Mouse (Mus musculus) CH12.LX (cell line): Measurements from ENCODE around the gene Mospd3. TPM values are rescaled to one million over a fixed set of nuclear protein-coding genes. Genes with fewer than 3 reads are reported as not detected.

ENCODE experiments used
- DNase-seq: peaks from one replicate; pipeline ENCODE4 v3.0.0-alpha.2; 2013; ENCODE audit errors: extremely low read depth
- H3K27ac ChIP-seq: 2 replicates; pipeline ENCODE4 v1.5.1; 2012; ENCODE audit warnings: low read depth, mild to moderate bottlenecking, control low read depth, moderate library complexity; ENCODE audit not compliant: insufficient read depth
- H3K27me3 ChIP-seq: replicated peaks from 2 replicates; pipeline ENCODE3; 2012; ENCODE audit warnings: inconsistent platforms
- H3K36me3 ChIP-seq, 2 experiments: replicated peaks in 1 of 2; 2 replicates each; pipeline versions ENCODE3 to v1.6.1; 2012; ENCODE audit warnings: inconsistent platforms in 1 of 2, low read length in 1 of 2, mild to moderate bottlenecking in 1 of 2, mixed read lengths in 1 of 2, moderate library complexity in 1 of 2; ENCODE audit not compliant: control insufficient read depth in 1 of 2, insufficient read depth in 1 of 2
- H3K4me1 ChIP-seq, 2 experiments: 2 replicates each; pipeline ENCODE4 v1.6.1; 2012; ENCODE audit warnings: inconsistent platforms in 1 of 2, moderate library complexity in 1 of 2; ENCODE audit not compliant: insufficient read depth in 2 of 2, control insufficient read depth in 1 of 2
- H3K4me2 ChIP-seq: 2 replicates; pipeline ENCODE4 v1.6.1; 2012; ENCODE audit warnings: low read depth, mild to moderate bottlenecking, control low read depth; ENCODE audit not compliant: poor library complexity, insufficient read depth, severe bottlenecking
- H3K4me3 ChIP-seq, 3 experiments: fragments of 150-350 bp in 1 of 3; sonication (generic) in 1 of 3; replicated peaks in 1 of 3; 2 replicates each; pipeline versions ENCODE3 to v1.5.1; 2011 to 2012; ENCODE audit warnings: low read depth in 2 of 3, low read length in 2 of 3, mild to moderate bottlenecking in 2 of 3, moderate library complexity in 2 of 3, control low read depth in 1 of 3, improper control_type of control experiment in 1 of 3, inconsistent platforms in 1 of 3, mixed read lengths in 1 of 3; ENCODE audit not compliant: poor library complexity in 1 of 3
- H3K79me2 ChIP-seq: replicated peaks from 2 replicates; pipeline ENCODE4 v1.6.1; 2012; ENCODE audit warnings: mild to moderate bottlenecking, moderate library complexity; ENCODE audit not compliant: control insufficient read depth, poor library complexity, insufficient read depth, severe bottlenecking; ENCODE audit errors: extremely low read depth
- H3K9ac ChIP-seq: 2 replicates; pipeline ENCODE4 v1.6.1; 2012; ENCODE audit warnings: low read depth, mild to moderate bottlenecking, control low read depth, moderate library complexity; ENCODE audit not compliant: insufficient read depth
- H3K9me3 ChIP-seq: replicated peaks from 2 replicates; pipeline ENCODE3; 2012; ENCODE audit warnings: low read length, inconsistent platforms, mixed read lengths
- BHLHE40 ChIP-seq: IDR thresholded peaks from 2 replicates; pipeline ENCODE4 v1.6.1; 2011; ENCODE audit warnings: mild to moderate bottlenecking, low read depth, low read length, improper control_type of control experiment
- CHD2 ChIP-seq: IDR thresholded peaks from 2 replicates; pipeline ENCODE4 v1.6.1; 2011; ENCODE audit warnings: low read length, improper control_type of control experiment
- EP300 ChIP-seq: IDR thresholded peaks from 2 replicates; pipeline ENCODE4 v1.6.1; 2011; ENCODE audit warnings: low read length, improper control_type of control experiment
- GABPA ChIP-seq: IDR thresholded peaks from 2 replicates; pipeline ENCODE4 v1.6.1; 2012; ENCODE audit warnings: low read depth, low read length, improper control_type of control experiment, inconsistent platforms; ENCODE audit not compliant: insufficient replicate concordance
- IRF4 ChIP-seq: IDR thresholded peaks from 2 replicates; pipeline ENCODE4 v1.6.1; 2014; ENCODE audit warnings: low read depth, mild to moderate bottlenecking, inconsistent platforms, low read length, improper control_type of control experiment
- JUN ChIP-seq: IDR thresholded peaks from 2 replicates; pipeline ENCODE4 v1.6.1; 2011; ENCODE audit warnings: low read depth, mild to moderate bottlenecking, low read length, improper control_type of control experiment, moderate library complexity; ENCODE audit not compliant: insufficient read depth
- KAT2A ChIP-seq: IDR thresholded peaks from 2 replicates; pipeline ENCODE4 v1.6.1; 2012; ENCODE audit warnings: low read length, improper control_type of control experiment, inconsistent platforms; ENCODE audit not compliant: insufficient replicate concordance
- MAX ChIP-seq: IDR thresholded peaks from 2 replicates; pipeline ENCODE4 v1.6.1; 2011; ENCODE audit warnings: low read length, improper control_type of control experiment
- MAZ ChIP-seq: IDR thresholded peaks from 2 replicates; pipeline ENCODE4 v1.6.1; 2012; ENCODE audit warnings: low read depth, mild to moderate bottlenecking, inconsistent platforms, low read length, improper control_type of control experiment, moderate library complexity
- MXI1 ChIP-seq: IDR thresholded peaks from 2 replicates; pipeline ENCODE4 v1.6.1; 2011; ENCODE audit warnings: mild to moderate bottlenecking, low read depth, low read length, improper control_type of control experiment
- NELFE ChIP-seq: IDR thresholded peaks from 2 replicates; pipeline ENCODE4 v1.6.1; 2011; ENCODE audit warnings: low read depth, low read length, improper control_type of control experiment
- NRF1 ChIP-seq: IDR thresholded peaks from 2 replicates; pipeline ENCODE4 v1.6.1; 2014; ENCODE audit warnings: low read depth, mild to moderate bottlenecking, inconsistent platforms, low read length, improper control_type of control experiment, moderate library complexity
- PAX5 ChIP-seq: IDR thresholded peaks from 2 replicates; pipeline ENCODE4 v1.6.1; 2012; ENCODE audit warnings: low read length, inconsistent platforms, mixed read lengths
- POLR2A ChIP-seq: IDR thresholded peaks from 2 replicates; pipeline ENCODE4 v1.6.1; 2011; ENCODE audit warnings: low read depth, mild to moderate bottlenecking, improper control_type of control experiment, low read length
- TBP ChIP-seq: conservative IDR thresholded peaks from 2 replicates; pipeline ENCODE4 v1.6.1; 2011; ENCODE audit warnings: low read depth, low read length, improper control_type of control experiment
- TCF12 ChIP-seq: IDR thresholded peaks from 2 replicates; pipeline ENCODE4 v1.6.1; 2014; ENCODE audit warnings: low read depth, mild to moderate bottlenecking, inconsistent platforms, low read length, improper control_type of control experiment
- ZC3H11A ChIP-seq: IDR thresholded peaks from 2 replicates; pipeline ENCODE4 v1.6.1; 2012; ENCODE audit warnings: low read depth, mild to moderate bottlenecking, inconsistent platforms, low read length, improper control_type of control experiment
- ZKSCAN1 ChIP-seq: IDR thresholded peaks from 2 replicates; pipeline ENCODE4 v1.6.1; 2012; ENCODE audit warnings: low read depth, inconsistent platforms, low read length, improper control_type of control experiment, borderline replicate concordance
- ZMIZ1 ChIP-seq: IDR thresholded peaks from 2 replicates; pipeline ENCODE4 v1.6.1; 2012; ENCODE audit warnings: low read depth, mild to moderate bottlenecking, inconsistent platforms, low read length, improper control_type of control experiment
- ZNF384 ChIP-seq: IDR thresholded peaks from 2 replicates; pipeline ENCODE4 v1.6.1; 2012; ENCODE audit warnings: low read depth, low read length, improper control_type of control experiment, inconsistent platforms
- dilution Hi-C: fragments of 300-500 bp; cut with MboI; formaldehyde crosslinking; loops from 2 replicates; pipeline ENCODE4 v1.14.3; 2020; ENCODE audit warnings: low sequenced_read_pairs; ENCODE audit not compliant: extremely low pct_unique_long_range_greater_than_20kb, extremely low pct_ligation_motif_present
- in situ Hi-C: fragments of 300-500 bp; cut with MboI; formaldehyde crosslinking; loops from 3 replicates; pipeline ENCODE4 v1.14.3; 2019; ENCODE audit warnings: low sequenced_read_pairs, low pct_ligation_motif_present, low pct_unique_long_range_greater_than_20kb, mixed read lengths
- polyA plus RNA-seq: library from polyadenylated mRNA; unstranded; fragments of >175 nt; gene quantifications from 2 replicates; pipeline ENCODE4 v1.2.1, GENCODE M21; 2012; ENCODE audit warnings: low read depth; ENCODE audit not compliant: insufficient read length
- total RNA-seq, 2 experiments: library from RNA; depleted of rRNA; stranded (reverse); fragments of 300-350 nt in 1 of 2; fragments of >200 nt in 1 of 2; gene quantifications; 2 replicates each; pipeline ENCODE4 v1.2.3; 2012 to 2014

Gene Mospd3
- total and polyA plus RNA-seq, 3 experiments: 1.5 to 23.7 (median 4.2) TPM

- Histone ChIP-seq H3K36me3 (no peaks in the 10 kb centered on the region), H3K79me2 (no peaks in the 10 kb centered on the region), H3K27ac (no peak overlapping the region), H3K9me3 (no peaks in the 10 kb centered on the region), H3K27me3 (peaks cover 11% of the 10 kb centered on the region), H3K9ac (no peak overlapping the region), H3K4me1 (peaks cover 0 to 17% of the 10 kb centered on the region in 2 experiments; a peak in 2 of 4 replicates), H3K4me3 (no peak overlapping the region), H3K4me2 (no peak overlapping the region)
- dilution Hi-C loops: no loop called here
- in situ Hi-C loops: no loop called here
- TF ChIP-seq MAZ (no peak), ZMIZ1 (no peak), EP300 (no peak), TBP (no peak), TCF12 (no peak), KAT2A (no peak), JUN (no peak), MAX (no peak), MXI1 (no peak), GABPA (no peak), ZKSCAN1 (no peak), ZNF384 (no peak), BHLHE40 (no peak), NELFE (no peak), IRF4 (no peak), ZC3H11A (no peak), PAX5 (no peak), NRF1 (no peak)
- no peak for DNase-seq
These were observed 26.4 kb downstream of the Mospd3 start for GRCm38 (mm10) chr5:137574470-137574901.

- Histone ChIP-seq H3K4me2 (no peak overlapping the region), H3K27ac (no peak overlapping the region), H3K27me3 (peaks cover 10% of the 10 kb centered on the region), H3K9me3 (no peaks in the 10 kb centered on the region), H3K9ac (no peak overlapping the region), H3K79me2 (no peaks in the 10 kb centered on the region), H3K4me1 (peaks cover 2 to 26% of the 10 kb centered on the region in 2 experiments), H3K4me3 (no peak overlapping the region), H3K36me3 (no peaks in the 10 kb centered on the region)
- in situ Hi-C loops: no loop called here
- dilution Hi-C loops: no loop called here
- TF ChIP-seq CHD2 (no peak), TCF12 (no peak), POLR2A (no peak)
- DNase-seq: no peak
These were observed 29.9 kb downstream of the Mospd3 start for GRCm38 (mm10) chr5:137570691-137571586.
